Comparison of ENCODE assay signal across 7 mouse cellular contexts in genomic region chr4:57299308-57299700, GRCm38 (mm10). TPM values are rescaled to one million over a fixed set of nuclear protein-coding genes. Genes with fewer than 3 reads are reported as not detected.
DNase-seq lines count a peak whose midpoint lies in the region; ATAC-seq and TF ChIP-seq lines count a peak whose summit lies in the region.

No protein-coding gene starts in this region.

- peak overlapping the region; percentile 90 for H3K4me2 ChIP-seq in lung, embryonic 14.5 days
- peak overlapping the region; percentile 97 for H3K4me2 ChIP-seq in embryonic facial prominence, embryonic 12.5 days (replicated peaks)
- peak overlapping the region; percentile 88 for H3K4me2 ChIP-seq in hindbrain, embryonic 13.5 days
- peak overlapping the region; percentile 84 for H3K4me2 ChIP-seq in liver, embryonic 12.5 days

- peaks cover 10% of the 10 kb centered on the region for H3K4me1 ChIP-seq in lung, embryonic 14.5 days (ENCODE audit: insufficient read depth)
- H3K4me1 ChIP-seq in embryonic facial prominence, embryonic 12.5 days = peaks cover 16% of the 10 kb centered on the region; the same call in 1 of the 2 replicates
- peaks cover 44% of the 10 kb centered on the region for H3K4me1 ChIP-seq in hindbrain, embryonic 13.5 days (replicated peaks)
- peaks cover 25% of the 10 kb centered on the region for H3K4me1 ChIP-seq in liver, embryonic 12.5 days

- 4% methylated on average over 9 of the region's 9 CpGs for WGBS in lung, embryonic 14.5 days
- WGBS in embryonic facial prominence, embryonic 12.5 days = 4% methylated on average over 9 of the region's 9 CpGs
- WGBS in hindbrain, embryonic 13.5 days = 1% methylated on average over 9 of the region's 9 CpGs
- WGBS in liver, embryonic 12.5 days (ENCODE audit: insufficient replicate concordance) = 7% methylated on average over 9 of the region's 9 CpGs

- TF ChIP-seq CTCF in lung, embryonic 14.5 days (IDR thresholded peaks at IDR 0.05; ENCODE audit: low read depth) = no peak

- peaks cover 11% of the 10 kb centered on the region; the same call in 1 of the 2 replicates for H3K27me3 ChIP-seq in lung, embryonic 14.5 days (ENCODE audit: insufficient read depth, low read length)
- H3K27me3 ChIP-seq in embryonic facial prominence, embryonic 12.5 days = peaks cover 34% of the 10 kb centered on the region
- peaks cover 49% of the 10 kb centered on the region for H3K27me3 ChIP-seq in hindbrain, embryonic 13.5 days
- peaks cover 77% of the 10 kb centered on the region for H3K27me3 ChIP-seq in liver, embryonic 12.5 days (replicated peaks)

- ATAC-seq in lung, embryonic 14.5 days (ENCODE audit: insufficient read depth) = no peak
- no peak for ATAC-seq in embryonic facial prominence, embryonic 12.5 days (ENCODE audit: insufficient number of reproducible peaks, insufficient read depth, low FRiP score, low TSS enrichment)
- ATAC-seq in hindbrain, embryonic 13.5 days (ENCODE audit: low FRiP score) = no peak
- ATAC-seq in liver, embryonic 12.5 days = no peak

- DNase-seq in lung, embryonic 14.5 days = peak; percentile 41
- DNase-seq in lung, postnatal 25 days (ENCODE audit: low spot score) = no peak
- DNase-seq in right cerebral cortex, postnatal 14 days = peak; percentile 31
- DNase-seq in natural killer cell, adult 2 months (ENCODE audit: low spot score in 2 of 2) = no peak

- no peaks in the 10 kb centered on the region for H3K9me3 ChIP-seq in lung, embryonic 14.5 days (ENCODE audit: low read depth, low read length)
- H3K9me3 ChIP-seq in embryonic facial prominence, embryonic 12.5 days = no peaks in the 10 kb centered on the region
- no peaks in the 10 kb centered on the region for H3K9me3 ChIP-seq in hindbrain, embryonic 13.5 days
- H3K9me3 ChIP-seq in liver, embryonic 12.5 days (replicated peaks) = no peaks in the 10 kb centered on the region

- no peaks in the 10 kb centered on the region for H3K36me3 ChIP-seq in lung, embryonic 14.5 days (ENCODE audit: insufficient read depth)
- no peaks in the 10 kb centered on the region for H3K36me3 ChIP-seq in embryonic facial prominence, embryonic 12.5 days
- H3K36me3 ChIP-seq in hindbrain, embryonic 13.5 days = no peaks in the 10 kb centered on the region
- H3K36me3 ChIP-seq in liver, embryonic 12.5 days = no peaks in the 10 kb centered on the region

- no peak overlapping the region for H3K27ac ChIP-seq in lung, embryonic 14.5 days (ENCODE audit: low read depth)
- H3K27ac ChIP-seq in embryonic facial prominence, embryonic 12.5 days = no peak overlapping the region
- H3K27ac ChIP-seq in hindbrain, embryonic 13.5 days = peak overlapping the region; percentile 40
- no peak overlapping the region for H3K27ac ChIP-seq in liver, embryonic 12.5 days

- H3K4me3 ChIP-seq in lung, embryonic 14.5 days (ENCODE audit: low read depth, low read length) = peak overlapping the region; percentile 79
- H3K4me3 ChIP-seq in embryonic facial prominence, embryonic 12.5 days = peak overlapping the region; percentile 87
- H3K4me3 ChIP-seq in hindbrain, embryonic 13.5 days = peak overlapping the region; percentile 74
- H3K4me3 ChIP-seq in liver, embryonic 12.5 days = peak overlapping the region; percentile 63

- peak overlapping the region; percentile 80 for H3K9ac ChIP-seq in lung, embryonic 14.5 days
- peak overlapping the region; percentile 74 for H3K9ac ChIP-seq in embryonic facial prominence, embryonic 12.5 days
- H3K9ac ChIP-seq in hindbrain, embryonic 13.5 days = peak overlapping the region; percentile 81; the same call in 1 of the 2 replicates
- no peak overlapping the region; the same call in 1 of the 2 replicates for H3K9ac ChIP-seq in liver, embryonic 12.5 days

RNA-seq across cellular contexts. Expression of gene Ptpn3, which starts 2.3 kb away (rescaled TPM):
- polyA plus RNA-seq in lung, embryonic 14.5 days (2014; fragmentation: Nextera tagmentation; extraction: Ambion mirVana) = 4.4 and 4.9 TPM in 2 replicates
- polyA plus RNA-seq in embryonic facial prominence, embryonic 12.5 days (2016; fragmentation: Nextera tagmentation; extraction: Ambion mirVana) = 3.7 and 6.4 TPM in 2 replicates
- 3.9 and 4.5 TPM in 2 replicates for polyA plus RNA-seq in hindbrain, embryonic 13.5 days (2015; fragmentation: Nextera tagmentation; extraction: Ambion mirVana)
- polyA plus RNA-seq in liver, embryonic 12.5 days (2016; fragmentation: Nextera tagmentation; extraction: Ambion mirVana) = 0.32 and 0.37 TPM in 2 replicates

Comparison
In these comparisons a context has a peak if more than half of its experiments do, and no peak if none do; other contexts are left out.
1. DNase-seq: peak in lung, embryonic 14.5 days (single experiment) and right cerebral cortex, postnatal 14 days (single experiment); none in lung, postnatal 25 days (single experiment) and natural killer cell, adult 2 months (0 of 2).
2. Peak in every context shown above with its lines, with median percentiles within 50 percentile points of each other: H3K4me2 ChIP-seq and H3K4me3 ChIP-seq.